Mouse (Mus musculus): ENCODE measurements around the gene Hibch. TPM values are rescaled to one million over a fixed set of nuclear protein-coding genes. Genes with fewer than 3 reads are reported as not detected.
"Not testable (repeated sequence)": the region's sequence is repeated elsewhere in the genome, so short reads cannot be mapped to it uniquely, and the experiment has no call there.

Hibch gene
- 10 to 100 TPM; 78.7 to 87.6 TPM for total RNA-seq (2021)

DNA sequence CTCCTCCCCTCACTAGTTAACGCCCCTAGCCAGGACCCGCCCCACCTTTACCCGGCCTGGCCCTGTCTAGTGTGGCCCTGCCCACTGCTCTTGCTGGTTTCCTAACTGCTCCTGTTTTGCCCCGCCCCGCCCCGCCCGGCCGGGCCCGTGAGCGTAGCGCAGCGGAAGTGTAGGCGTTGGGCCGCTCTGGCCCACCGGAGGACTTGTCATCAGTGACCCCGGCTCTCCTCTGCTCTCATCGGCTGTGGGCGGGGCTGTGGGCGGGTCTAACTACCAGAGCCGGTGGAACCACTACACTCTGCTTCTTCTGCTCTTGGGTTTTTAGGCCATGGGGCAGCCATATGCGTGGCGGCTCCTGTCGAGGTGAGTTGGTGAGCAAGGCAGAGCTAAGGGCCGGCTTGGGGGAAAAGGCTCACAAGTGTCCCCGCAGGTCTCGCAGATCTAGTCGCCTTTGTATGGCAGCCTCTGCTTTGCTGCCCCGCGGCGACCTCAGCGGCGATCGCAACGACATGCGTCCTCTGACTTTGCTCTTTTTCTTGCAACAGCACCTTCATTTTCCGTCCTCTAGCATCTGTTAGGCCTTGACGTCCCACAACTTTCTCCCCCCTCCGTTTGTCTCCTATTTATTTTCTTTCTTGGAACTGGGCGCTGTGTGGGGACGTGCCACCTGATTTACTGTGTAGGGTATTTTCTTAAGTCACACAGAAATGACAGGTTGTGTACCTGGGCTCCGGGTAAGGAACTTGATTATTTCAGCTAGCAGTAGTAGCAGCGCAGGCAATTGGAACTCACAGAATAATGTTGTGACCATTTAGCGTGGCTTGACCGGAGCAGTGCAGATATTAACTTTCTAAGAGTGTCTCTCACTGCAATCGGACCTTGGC is at the start of gene Hibch:
Gene Hibch (plus strand): TSS at position 148 of the 884 bp plus-strand sequence.
- DNase-seq (ENCODE audit: low spot score): peak; percentile 99
- intact Hi-C loops (cut with DNase I): loop anchor here (5.0 kb wide), 1 partner anchor 198 kb away; no protein-coding TSS in a partner anchor

- DNase-seq (ENCODE audit: low spot score): no peak
- intact Hi-C loops (cut with DNase I): no loop called here
These were observed 48.8 kb upstream of the Hibch start for GRCm38 (mm10) chr1:52795927-52796326.

- DNase-seq (ENCODE audit: low spot score): no peak
- intact Hi-C loops (cut with DNase I): no loop called here
These were observed 45.5 kb upstream of the Hibch start for GRCm38 (mm10) chr1:52799056-52799726.

DNA sequence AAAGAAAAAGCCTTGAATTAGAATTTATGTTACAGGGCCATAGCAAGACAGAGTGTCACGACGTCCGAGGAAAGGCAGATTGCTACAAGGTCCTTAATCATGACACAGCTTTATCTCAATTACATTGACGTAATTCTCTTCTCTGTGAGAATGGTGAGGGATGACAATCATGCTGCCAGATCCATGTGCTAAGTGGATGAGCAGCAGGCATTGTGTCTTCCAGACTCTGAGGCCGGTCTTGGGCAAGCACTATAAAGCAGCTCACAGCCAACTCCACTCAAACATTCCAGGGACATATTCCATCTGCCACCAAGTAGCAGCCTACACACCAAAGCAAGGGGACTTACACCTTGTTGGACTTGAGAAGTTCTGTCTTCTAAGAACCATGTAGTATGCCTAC is 45.0 kb upstream of the Hibch start:
- DNase-seq (ENCODE audit: low spot score): no peak
- intact Hi-C loops (cut with DNase I): no loop called here

- DNase-seq (ENCODE audit: low spot score): no peak
- intact Hi-C loops (cut with DNase I): no loop called here
These were observed 44.4 kb upstream of the Hibch start for GRCm38 (mm10) chr1:52800340-52800740.

DNA sequence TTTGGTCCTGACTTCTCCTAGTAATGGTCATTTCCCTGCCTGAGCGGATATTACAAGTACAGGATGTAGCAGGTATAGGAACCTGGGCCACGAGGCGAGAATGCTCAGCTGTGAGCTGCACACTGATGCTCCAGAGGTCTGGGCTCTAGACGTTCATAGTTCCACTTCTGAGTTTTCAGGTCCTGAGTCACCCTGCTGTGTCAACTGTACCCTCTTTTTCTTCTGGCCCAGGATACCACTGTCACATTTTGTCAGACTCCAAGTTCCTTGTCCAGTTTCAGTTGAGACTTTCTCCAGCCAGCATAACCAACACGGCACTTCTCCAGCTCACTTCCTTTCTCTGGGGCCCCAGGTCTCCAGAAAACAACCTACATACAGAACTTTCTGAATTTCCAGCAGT is 43.1 kb upstream of the Hibch start:
- intact Hi-C loops (cut with DNase I): no loop called here
- DNase-seq (ENCODE audit: low spot score): no peak

- no peak for DNase-seq (ENCODE audit: low spot score)
- intact Hi-C loops (cut with DNase I): no loop called here
These were observed 42.2 kb upstream of the Hibch start for GRCm38 (mm10) chr1:52802406-52802975.

GRCm38 (mm10) chr1:52805041-52805440 is 39.7 kb upstream of the Hibch start:
- intact Hi-C loops (cut with DNase I): no loop called here
- DNase-seq (ENCODE audit: low spot score): no peak

GRCm38 (mm10) chr1:52808456-52808855 is 36.3 kb upstream of the Hibch start:
- DNase-seq (ENCODE audit: low spot score): no peak
- intact Hi-C loops (cut with DNase I): no loop called here

GRCm38 (mm10) chr1:52816232-52816891 is 28.4 kb upstream of the Hibch start:
- DNase-seq (ENCODE audit: low spot score): no peak
- intact Hi-C loops (cut with DNase I): loop anchor here (5.0 kb wide), 2 partner anchors 69 to 184 kb away; partner anchors contain the start of gene Nemp2

- peak; percentile 80 for DNase-seq (ENCODE audit: low spot score)
- intact Hi-C loops (cut with DNase I): loop anchor here (5.0 kb wide), 2 partner anchors 70 to 185 kb away; partner anchors contain the start of gene Nemp2
These were observed 27.6 kb upstream of the Hibch start, which contains the start of gene Inpp1 for GRCm38 (mm10) chr1:52816910-52817812. Inpp1 (minus strand) TSS chr1:52817688.

- no peak for DNase-seq (ENCODE audit: low spot score)
- intact Hi-C loops (cut with DNase I): loop anchor here (2.0 to 5.0 kb wide), 3 partner anchors 25 to 185 kb away; partner anchors contain the start of gene Nemp2
These were observed 26.9 kb upstream of the Hibch start for GRCm38 (mm10) chr1:52817813-52818147.

- DNase-seq (ENCODE audit: low spot score): no peak
- intact Hi-C loops (cut with DNase I): no loop called here
These were observed 5.6 kb upstream of the Hibch start for GRCm38 (mm10) chr1:52839099-52839498.

- DNase-seq (ENCODE audit: low spot score): no peak
- intact Hi-C loops (cut with DNase I): loop anchor here (5.0 kb wide), 1 partner anchor 197 kb away; no protein-coding TSS in a partner anchor
These were observed 375 bp upstream of the Hibch start for GRCm38 (mm10) chr1:52844354-52844753.

GRCm38 (mm10) chr1:52846556-52846955 is 1.8 kb downstream of the Hibch start:
- DNase-seq (ENCODE audit: low spot score): no peak
- intact Hi-C loops (cut with DNase I): no loop called here

GRCm38 (mm10) chr1:52849422-52849821 is 4.7 kb downstream of the Hibch start:
- intact Hi-C loops (cut with DNase I): no loop called here
- no peak for DNase-seq (ENCODE audit: low spot score)

DNA sequence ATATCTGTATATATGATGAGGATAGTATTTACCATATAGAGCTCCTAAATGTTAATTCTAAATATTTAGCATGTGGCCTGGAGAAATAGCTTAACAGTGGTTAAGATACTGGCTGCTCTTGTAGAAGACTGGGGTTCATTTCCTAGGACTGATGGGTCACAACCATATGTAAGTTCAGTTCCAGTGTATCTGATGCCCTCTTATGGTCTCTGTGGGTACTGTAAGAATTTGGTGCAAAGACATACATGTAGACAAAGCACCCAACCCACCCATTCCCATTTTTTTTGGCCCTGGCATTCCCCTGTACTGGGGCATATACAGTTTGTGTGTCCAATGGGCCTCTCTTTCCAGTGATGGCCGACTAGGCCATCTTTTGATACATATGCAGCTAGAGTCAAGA is 9.3 kb downstream of the Hibch start:
- intact Hi-C loops (cut with DNase I): not testable (repeated sequence)

DNA sequence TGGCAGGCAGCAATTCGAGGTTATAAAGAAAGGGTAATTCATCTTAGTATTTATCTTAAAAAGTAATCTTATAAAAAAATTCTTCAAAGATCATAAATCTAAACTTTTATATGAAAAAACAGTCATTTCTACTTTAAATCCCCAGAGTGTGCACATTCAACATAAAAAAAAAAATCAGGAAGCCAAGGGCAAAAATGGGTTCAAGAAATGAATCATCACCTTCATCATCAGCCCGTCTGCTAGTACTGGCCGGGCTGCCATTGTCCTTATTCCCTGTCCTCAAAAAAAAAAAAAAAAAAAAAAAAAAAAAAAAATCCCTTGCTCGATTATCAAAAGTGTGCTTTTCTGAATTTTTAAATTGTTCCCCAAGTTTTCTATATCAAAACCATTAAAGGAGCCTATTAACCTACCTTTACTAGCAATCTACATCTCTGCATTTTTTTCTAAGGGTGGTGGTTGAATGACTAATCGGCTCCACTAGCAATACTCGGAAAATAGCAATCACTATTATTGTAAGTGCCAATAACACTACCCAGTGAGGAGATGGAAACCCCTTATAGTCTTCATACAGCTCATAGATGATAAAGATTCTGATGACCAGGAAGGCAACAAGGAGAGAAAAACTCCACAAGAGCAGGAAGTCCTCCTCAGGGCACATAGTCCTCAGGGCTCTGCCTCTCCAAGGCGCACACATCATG is 11.3 kb downstream of the Hibch start:
- intact Hi-C loops (cut with DNase I): no loop called here
- no peak for DNase-seq (ENCODE audit: low spot score)

More for the DNA sequence above, 9.3 kb downstream of the Hibch start:
- not testable (repeated sequence) for DNase-seq (ENCODE audit: low spot score)
